Mouse (Mus musculus): ENCODE results near the gene Ccdc175.

GRCm38 (mm10) chr12:72084261-72085023 is 100.4 kb downstream of the Ccdc175 start:
- TF ChIP-seq EP300 (IDR thresholded peaks at IDR 0.05; ENCODE audit: low read depth) (no peak), CTCF (IDR thresholded peaks at IDR 0.05; ENCODE audit: low read depth) (no peak)
